Mouse (Mus musculus) retina, adult 2 months (tissue): ENCODE results near the gene Bbox1.
A peak's percentile ranks its signal among the peaks of the same experiment; 100 is the strongest.

Experiments
- DNase-seq: peaks from one replicate; pipeline ENCODE4 v3.0.0-alpha.2; 2012; ENCODE audit warnings: low read depth, low spot score

Gene Bbox1

GRCm38 (mm10) chr2:110274160-110274559 lies 40.2 kb downstream of the Bbox1 start:
- DNase-seq: no peak

GRCm38 (mm10) chr2:110269281-110269680 lies 45.1 kb downstream of the Bbox1 start:
- no peak for DNase-seq

DNA sequence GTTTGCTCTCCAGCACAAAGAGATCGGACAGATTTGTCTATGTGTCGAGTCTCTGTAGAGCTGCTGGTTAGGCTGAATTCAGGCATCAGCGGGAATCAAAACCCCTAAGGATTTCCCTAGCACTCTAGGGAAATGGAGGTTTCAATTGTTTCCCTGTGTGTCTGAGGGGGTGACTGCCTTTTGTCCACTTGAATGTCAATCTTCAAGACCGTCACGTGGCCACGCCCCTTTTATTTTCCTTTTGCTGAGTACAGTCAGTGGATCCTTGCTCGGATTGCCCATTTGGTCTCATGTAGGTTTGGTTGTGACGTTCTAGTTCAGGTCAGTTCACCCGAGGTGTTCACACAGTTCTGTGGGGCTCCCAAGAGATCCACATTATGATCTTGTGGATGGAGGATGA lies 82.1 kb downstream of the Bbox1 start:
- no peak for DNase-seq

GRCm38 (mm10) chr2:110230753-110231152 lies 83.6 kb downstream of the Bbox1 start:
- DNase-seq: no peak

DNA sequence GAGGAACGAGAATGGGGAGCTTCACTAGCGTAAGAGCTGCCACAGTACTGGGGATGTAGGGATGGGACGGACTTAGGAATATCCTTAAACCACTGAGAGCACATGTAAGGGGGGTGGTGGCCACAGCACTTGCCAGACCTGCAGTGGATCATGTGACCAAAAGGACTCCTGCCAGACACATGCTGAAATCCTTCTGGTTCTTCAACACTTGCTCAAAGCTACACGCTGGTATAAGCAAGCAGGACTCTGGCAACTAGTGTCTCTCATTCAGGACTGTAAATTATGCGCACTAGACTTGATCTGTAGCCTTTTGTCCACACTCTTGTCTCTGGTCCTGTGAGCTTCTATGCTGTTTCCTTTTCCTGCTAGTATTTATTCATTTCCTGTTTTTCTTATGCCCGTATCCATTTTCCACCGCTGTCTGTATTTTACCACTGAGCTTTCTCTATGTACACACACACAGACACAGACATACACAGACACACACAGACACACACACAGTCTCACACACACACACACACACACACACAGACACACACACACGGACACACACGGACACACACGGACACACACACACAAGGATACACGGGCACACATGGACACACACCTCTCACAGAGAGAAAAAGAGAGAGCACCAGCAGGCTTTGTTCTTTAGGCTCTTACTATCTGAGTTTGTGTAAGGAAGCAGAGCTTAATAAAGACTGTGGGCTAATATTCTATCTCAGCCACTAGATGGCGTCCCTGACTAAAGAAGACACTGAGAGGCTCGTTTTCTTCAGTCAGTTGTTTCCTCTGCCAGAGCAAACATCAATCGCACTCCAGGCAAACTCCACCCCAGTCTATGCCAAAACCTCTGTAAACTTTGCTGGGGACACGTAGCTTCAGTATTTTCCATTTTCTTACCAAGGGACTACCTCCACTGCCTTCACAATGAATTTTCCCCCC lies 84.9 kb downstream of the Bbox1 start:
- peak; percentile 28 for DNase-seq

DNA sequence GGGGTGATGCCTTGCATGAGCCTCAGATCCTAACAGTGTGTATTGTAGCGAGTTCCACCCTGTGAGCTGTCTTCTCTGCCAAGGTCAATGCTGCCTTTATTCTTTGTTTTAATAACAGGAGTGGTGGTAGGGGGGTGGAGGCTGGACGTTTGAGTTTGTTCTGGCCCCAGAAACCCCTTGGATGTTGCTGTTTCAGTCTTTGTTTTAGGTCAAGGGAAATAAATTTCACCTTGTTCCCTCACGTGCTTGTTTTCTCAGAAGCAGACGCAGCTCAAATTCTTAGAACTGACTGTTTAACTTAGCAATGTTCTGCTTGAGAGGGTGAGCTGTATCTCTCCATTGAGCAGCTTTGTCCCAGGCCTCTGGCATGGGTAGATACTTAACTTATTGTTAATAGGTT lies 87.9 kb downstream of the Bbox1 start:
- DNase-seq: no peak

GRCm38 (mm10) chr2:110225969-110226368 lies 88.4 kb downstream of the Bbox1 start:
- DNase-seq: no peak

GRCm38 (mm10) chr2:110222793-110223192 lies 91.6 kb downstream of the Bbox1 start:
- no peak for DNase-seq

GRCm38 (mm10) chr2:110220492-110220891 lies 93.9 kb downstream of the Bbox1 start:
- DNase-seq: no peak

DNA sequence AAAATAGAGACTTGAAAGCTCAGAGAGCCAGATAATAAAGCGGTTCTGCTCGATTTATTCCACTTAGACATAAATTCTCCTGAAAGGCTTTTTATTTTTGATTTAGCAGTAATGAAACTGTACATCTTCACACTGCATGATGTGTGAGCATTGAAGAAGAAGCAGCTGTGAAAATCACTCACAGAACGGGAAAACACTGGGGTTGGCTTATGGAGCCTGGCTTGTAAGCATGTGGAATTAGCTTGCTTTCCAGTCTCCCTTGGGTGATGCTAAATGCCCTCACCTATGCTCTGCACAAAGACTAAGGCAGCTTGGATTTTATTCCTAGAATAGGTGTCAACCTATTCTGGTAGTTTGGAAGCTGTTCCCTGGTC lies 98.7 kb downstream of the Bbox1 start:
- DNase-seq: no peak

GRCm38 (mm10) chr2:110214991-110215684 lies 99.2 kb downstream of the Bbox1 start:
- DNase-seq: no peak

- DNase-seq: no peak
These were observed 100.1 kb downstream of the Bbox1 start for GRCm38 (mm10) chr2:110214278-110214677.
